Mouse (Mus musculus): ENCODE measurements around the gene Mpv17.

DNA sequence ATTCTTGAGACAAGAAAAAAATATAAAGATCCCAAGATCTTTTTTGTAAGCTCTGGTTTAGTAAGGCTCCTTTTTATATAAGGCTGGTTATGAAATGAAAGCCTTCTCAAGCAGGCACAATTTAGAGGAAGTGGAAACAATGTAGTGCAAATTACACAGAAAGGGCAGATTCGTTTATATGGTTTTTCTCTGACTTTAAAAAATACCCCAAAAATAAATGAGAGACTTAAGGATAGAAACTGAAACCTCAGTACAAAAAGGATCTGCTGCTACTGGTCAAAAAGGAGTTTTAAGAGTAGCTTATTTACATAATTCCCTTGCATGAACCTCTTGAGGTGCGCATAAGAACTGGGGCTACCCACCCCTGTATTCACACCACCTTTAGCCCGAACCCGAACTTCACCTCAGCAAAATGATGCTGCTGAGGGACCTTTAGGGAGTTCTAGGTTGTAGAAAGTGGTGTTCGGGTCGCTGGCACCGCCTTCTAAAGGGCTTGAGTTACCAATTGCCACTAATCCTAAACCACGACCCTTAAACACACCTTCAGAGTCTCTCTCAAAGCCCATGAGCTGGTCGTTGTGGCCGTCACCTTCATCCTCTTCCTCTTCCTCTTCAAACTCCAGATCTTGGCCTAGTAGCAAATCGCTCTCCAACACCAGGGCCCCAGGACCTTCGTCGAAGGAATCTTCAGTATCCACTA lies 47.1 kb upstream of the Mpv17 start:
- TF ChIP-seq HCFC1 (IDR thresholded peaks at IDR 0.05; ENCODE audit: borderline replicate concordance, insufficient read depth, low read length): no peak
- no peak for TF ChIP-seq ZC3H11A (IDR thresholded peaks at IDR 0.05; ENCODE audit: borderline replicate concordance, low read depth, low read length)
- TF ChIP-seq MAFK (IDR thresholded peaks at IDR 0.05; ENCODE audit: insufficient read depth, low read depth, low read length): no peak
